Mouse (Mus musculus) ES-Bruce4 (cell line): Measurements from ENCODE around the gene Rps6ka5. TPM values are rescaled to one million over a fixed set of nuclear protein-coding genes. Genes with fewer than 3 reads are reported as not detected.
A peak's percentile ranks its signal among the peaks of the same experiment; 100 is the strongest.

Source experiments
- H3K27ac ChIP-seq: 2 replicates; pipeline ENCODE4 v1.5.1; 2012; ENCODE audit warnings: low read length, inconsistent platforms; ENCODE audit not compliant: insufficient read depth
- H3K27me3 ChIP-seq: 2 replicates; pipeline ENCODE4 v1.6.1; 2012; ENCODE audit warnings: mild to moderate bottlenecking, low read length, inconsistent platforms; ENCODE audit not compliant: control insufficient read depth, poor library complexity, insufficient read depth, severe bottlenecking
- H3K36me3 ChIP-seq: 2 replicates; pipeline ENCODE4 v1.6.1; 2012; ENCODE audit warnings: inconsistent platforms, mild to moderate bottlenecking, low read length, moderate library complexity; ENCODE audit not compliant: control insufficient read depth, poor library complexity, insufficient read depth, severe bottlenecking
- H3K4me1 ChIP-seq: one replicate; pipeline ENCODE4 v1.8.1; 2011; ENCODE audit warnings: low read length; ENCODE audit not compliant: control insufficient read depth, insufficient read depth
- H3K4me3 ChIP-seq: 2 replicates; pipeline ENCODE4 v1.5.1; 2011; ENCODE audit warnings: low read depth, mild to moderate bottlenecking, low read length
- H3K9ac ChIP-seq: 2 replicates; pipeline ENCODE4 v1.6.1; 2012; ENCODE audit warnings: low read depth, mild to moderate bottlenecking, inconsistent platforms; ENCODE audit not compliant: poor library complexity, severe bottlenecking
- H3K9me3 ChIP-seq: replicated peaks from 2 replicates; pipeline ENCODE4 v1.6.1; 2012; ENCODE audit warnings: mild to moderate bottlenecking, low read length, inconsistent platforms; ENCODE audit not compliant: control insufficient read depth, poor library complexity, insufficient read depth, severe bottlenecking
- CTCF ChIP-seq: IDR thresholded peaks from one replicate; pipeline ENCODE4 v1.8.1; 2011; ENCODE audit warnings: low read depth, low read length
- EP300 ChIP-seq: IDR thresholded peaks from 2 replicates; pipeline ENCODE4 v1.6.1; 2011; ENCODE audit warnings: low read depth, low read length; ENCODE audit not compliant: insufficient read depth
- POLR2A ChIP-seq: IDR thresholded peaks from one replicate; pipeline ENCODE4 v1.8.1; 2011; ENCODE audit warnings: low read length; ENCODE audit not compliant: insufficient read depth
- polyA plus RNA-seq: library from polyadenylated mRNA; stranded (reverse); fragments of >200 nt; gene quantifications from 2 replicates; pipeline ENCODE4 v1.2.4, GENCODE M21; 2011; ENCODE audit warnings: low read depth; ENCODE audit not compliant: missing spikeins, insufficient read depth, insufficient read length

The Rps6ka5 gene
- polyA plus RNA-seq, 1 experiment: 13.2 TPM

GRCm38 (mm10) chr12:100613192-100613700 lies 113.5 kb downstream of the Rps6ka5 start:
- H3K27ac ChIP-seq: no peak overlapping the region
- H3K36me3 ChIP-seq: no peaks in the 10 kb centered on the region
- no peak overlapping the region for H3K4me3 ChIP-seq
- H3K9me3 ChIP-seq: no peaks in the 10 kb centered on the region
- no peaks in the 10 kb centered on the region for H3K4me1 ChIP-seq
- no peak overlapping the region for H3K9ac ChIP-seq
- TF ChIP-seq EP300: no peak
- no peak for TF ChIP-seq POLR2A
- no peak for TF ChIP-seq CTCF
- no peaks in the 10 kb centered on the region for H3K27me3 ChIP-seq

- Histone ChIP-seq H3K27me3 (no peaks in the 10 kb centered on the region), H3K4me3 (no peak overlapping the region), H3K9ac (no peak overlapping the region), H3K27ac (no peak overlapping the region), H3K9me3 (no peaks in the 10 kb centered on the region), H3K36me3 (no peaks in the 10 kb centered on the region), H3K4me1 (no peaks in the 10 kb centered on the region)
- TF ChIP-seq CTCF: no peak
- no peak for TF ChIP-seq EP300
- no peak for TF ChIP-seq POLR2A
Observed at GRCm38 (mm10) chr12:100609766-100610165, 117.0 kb downstream of the Rps6ka5 start.

GRCm38 (mm10) chr12:100609064-100609463 lies 117.7 kb downstream of the Rps6ka5 start:
- H3K36me3 ChIP-seq: no peaks in the 10 kb centered on the region
- TF ChIP-seq CTCF (no peak), EP300 (no peak), POLR2A (no peak)
- no peaks in the 10 kb centered on the region for H3K4me1 ChIP-seq
- H3K27me3 ChIP-seq: no peaks in the 10 kb centered on the region
- no peak overlapping the region for H3K27ac ChIP-seq
- H3K4me3 ChIP-seq: no peak overlapping the region
- no peaks in the 10 kb centered on the region for H3K9me3 ChIP-seq
- H3K9ac ChIP-seq: no peak overlapping the region

DNA sequence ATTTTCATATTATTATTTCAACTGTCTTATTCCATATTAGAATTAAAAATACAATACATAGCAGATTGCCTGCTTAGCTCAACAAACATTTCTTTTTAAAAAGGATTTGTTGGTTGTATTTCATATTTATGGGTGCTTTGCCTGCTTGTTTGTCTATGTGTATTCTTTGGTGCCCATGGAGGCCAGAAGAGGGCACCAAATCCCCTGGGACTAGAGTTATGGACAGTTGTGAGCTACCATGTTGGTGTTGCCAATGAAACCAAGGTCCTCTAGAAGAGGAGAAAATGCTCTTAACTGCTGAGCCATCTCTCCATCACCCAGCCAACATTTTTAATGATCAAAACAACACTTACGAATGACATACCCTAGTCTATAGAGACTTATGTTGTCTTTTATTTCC lies 120.0 kb downstream of the Rps6ka5 start:
- Histone ChIP-seq H3K4me1 (no peaks in the 10 kb centered on the region), H3K4me3 (no peak overlapping the region), H3K9ac (no peak overlapping the region), H3K27ac (no peak overlapping the region), H3K36me3 (no peaks in the 10 kb centered on the region), H3K27me3 (no peaks in the 10 kb centered on the region), H3K9me3 (no peaks in the 10 kb centered on the region)
- TF ChIP-seq EP300 (no peak), POLR2A (no peak), CTCF (no peak)

GRCm38 (mm10) chr12:100605596-100605995 lies 121.2 kb downstream of the Rps6ka5 start:
- TF ChIP-seq CTCF (no peak), POLR2A (no peak), EP300 (no peak)
- Histone ChIP-seq H3K9me3 (no peaks in the 10 kb centered on the region), H3K27me3 (no peaks in the 10 kb centered on the region), H3K9ac (no peak overlapping the region), H3K4me1 (no peaks in the 10 kb centered on the region), H3K27ac (no peak overlapping the region), H3K4me3 (no peak overlapping the region), H3K36me3 (no peaks in the 10 kb centered on the region)

DNA sequence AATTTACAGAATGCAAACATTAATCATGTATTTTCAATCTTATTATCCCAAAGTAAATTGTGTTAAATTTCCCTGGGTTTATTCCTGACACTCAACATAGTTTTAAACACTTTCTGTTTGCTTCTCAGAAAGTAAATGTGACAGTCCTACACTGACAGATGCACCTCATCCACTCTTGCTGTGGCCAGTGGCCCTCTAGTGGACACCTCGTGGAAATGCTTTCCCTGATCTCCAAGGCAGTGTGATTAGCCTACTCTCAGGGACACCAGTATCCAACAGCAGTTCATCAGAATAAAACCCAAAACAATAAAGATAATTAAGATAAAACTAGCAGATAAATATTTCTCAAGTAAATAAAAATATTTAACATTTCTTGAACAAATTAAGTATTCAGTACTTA lies 122.2 kb downstream of the Rps6ka5 start:
- H3K4me3 ChIP-seq: no peak overlapping the region
- H3K9ac ChIP-seq: no peak overlapping the region
- H3K27me3 ChIP-seq: no peaks in the 10 kb centered on the region
- no peaks in the 10 kb centered on the region for H3K36me3 ChIP-seq
- H3K27ac ChIP-seq: no peak overlapping the region
- TF ChIP-seq POLR2A: no peak
- TF ChIP-seq CTCF: peak; percentile 88
- no peaks in the 10 kb centered on the region for H3K9me3 ChIP-seq
- no peaks in the 10 kb centered on the region for H3K4me1 ChIP-seq
